Mouse (Mus musculus) stomach, postnatal 0 days (tissue): ENCODE measurements around the gene Trafd1. TPM values are rescaled to one million over a fixed set of nuclear protein-coding genes. Genes with fewer than 3 reads are reported as not detected.
A peak's percentile ranks its signal among the peaks of the same experiment; 100 is the strongest.

ENCODE experiments used
- ATAC-seq: fragments of 200-750 bp; cut with Nextera tagmentation; 2 replicates; pipeline ENCODE4 v1.8.0; 2017; ENCODE audit not compliant: low FRiP score, low TSS enrichment
- DNase-seq: peaks from one replicate; pipeline ENCODE4 v3.0.0-alpha.2; 2016; ENCODE audit warnings: low spot score
- H3K27ac ChIP-seq: fragments of 300-500 bp; sonication (generic); replicated peaks from 2 replicates; pipeline ENCODE4 v1.5.1; 2014; ENCODE audit warnings: mild to moderate bottlenecking, control low read depth
- H3K27me3 ChIP-seq: fragments of 300-500 bp; sonication (generic); 2 replicates; pipeline ENCODE4 v1.6.1; 2014; ENCODE audit warnings: low read length; ENCODE audit not compliant: control insufficient read depth, insufficient read depth
- H3K36me3 ChIP-seq: fragments of 300-500 bp; sonication (generic); 2 replicates; pipeline ENCODE4 v1.6.1; 2014; ENCODE audit warnings: low read length, mixed read lengths; ENCODE audit not compliant: control insufficient read depth, insufficient read depth
- H3K4me1 ChIP-seq: fragments of 300-500 bp; sonication (generic); replicated peaks from 2 replicates; pipeline ENCODE4 v1.6.1; 2014; ENCODE audit warnings: antibody characterized with exemption; ENCODE audit not compliant: control insufficient read depth, insufficient read depth
- H3K4me2 ChIP-seq: fragments of 300-500 bp; sonication (generic); replicated peaks from 2 replicates; pipeline ENCODE4 v1.6.1; 2014; ENCODE audit warnings: low read depth, mild to moderate bottlenecking, control low read depth, moderate library complexity
- H3K4me3 ChIP-seq: fragments of 300-500 bp; sonication (generic); 2 replicates; pipeline ENCODE4 v1.5.1; 2014; ENCODE audit warnings: low read depth, low read length, control low read depth
- H3K9ac ChIP-seq: fragments of 300-500 bp; sonication (generic); 2 replicates; pipeline ENCODE4 v1.6.1; 2014; ENCODE audit warnings: mild to moderate bottlenecking, low read length, control low read depth, mixed read lengths
- H3K9me3 ChIP-seq: fragments of 300-500 bp; sonication (generic); 2 replicates; pipeline ENCODE4 v1.6.1; 2016; ENCODE audit warnings: low read length; ENCODE audit not compliant: control insufficient read depth
- CTCF ChIP-seq: IDR thresholded peaks from 2 replicates; pipeline ENCODE4 v1.5.1; 2016; ENCODE audit warnings: antibody characterized with exemption, low read depth, mild to moderate bottlenecking, moderate library complexity
- EP300 ChIP-seq: optimal IDR thresholded peaks from 2 replicates; pipeline ENCODE3; 2016; ENCODE audit warnings: antibody characterized with exemption
- WGBS: fragments of 180-500 bp; shearing (Covaris S2); extraction: QIAGEN DNeasy Blood & Tissue Kit; methylation state at CpG from one replicate; pipeline ENCODE4 v1.1.7; 2014; 5-methylcytosine and 5-hydroxymethylcytosine counted together
- polyA plus RNA-seq: library from polyadenylated mRNA; unstranded; fragments of >200 nt; fragmentation: Nextera tagmentation; extraction: Ambion mirVana; gene quantifications from 2 replicates; pipeline ENCODE4 v1.2.1, GENCODE M21; 2015

The Trafd1 gene
- polyA plus RNA-seq, 1 experiment from 2014 or later: 57.2 TPM

- WGBS: 75% methylated on average over 16 of the region's 16 CpGs
These were observed 18.8 kb downstream of the Trafd1 start for GRCm38 (mm10) chr5:121366449-121367225.

GRCm38 (mm10) chr5:121363441-121363840 is 22.0 kb downstream of the Trafd1 start:
- TF ChIP-seq EP300 (no peak), CTCF (no peak)
- Histone ChIP-seq H3K27me3 (no peaks in the 10 kb centered on the region), H3K4me1 (no peaks in the 10 kb centered on the region), H3K27ac (no peak overlapping the region), H3K9ac (no peak overlapping the region), H3K4me2 (no peak overlapping the region), H3K9me3 (no peaks in the 10 kb centered on the region), H3K4me3 (no peak overlapping the region), H3K36me3 (peaks cover 44% of the 10 kb centered on the region)
- WGBS: 85% methylated on average over 7 of the region's 7 CpGs
- ATAC-seq (no peak), DNase-seq (no peak)

More at GRCm38 (mm10) chr5:121366449-121367225, 18.8 kb downstream of the Trafd1 start:
- H3K27ac ChIP-seq: no peak overlapping the region
- no peaks in the 10 kb centered on the region for H3K9me3 ChIP-seq
- no peak overlapping the region for H3K4me2 ChIP-seq
- TF ChIP-seq CTCF (no peak), EP300 (no peak)
- H3K27me3 ChIP-seq: no peaks in the 10 kb centered on the region
- peaks cover 27% of the 10 kb centered on the region for H3K36me3 ChIP-seq
- no peak overlapping the region for H3K4me3 ChIP-seq
- DNase-seq (no peak), ATAC-seq (no peak)
- H3K9ac ChIP-seq: no peak overlapping the region
- no peaks in the 10 kb centered on the region for H3K4me1 ChIP-seq

- ATAC-seq (no peak), DNase-seq (no peak)
- no peak overlapping the region for H3K9ac ChIP-seq
- no peak overlapping the region for H3K4me2 ChIP-seq
- no peak overlapping the region for H3K27ac ChIP-seq
- no peaks in the 10 kb centered on the region for H3K9me3 ChIP-seq
- WGBS: 87% methylated on average over 5 of the region's 5 CpGs
- no peaks in the 10 kb centered on the region for H3K27me3 ChIP-seq
- H3K4me3 ChIP-seq: no peak overlapping the region
- no peaks in the 10 kb centered on the region for H3K4me1 ChIP-seq
- peaks cover 50% of the 10 kb centered on the region for H3K36me3 ChIP-seq
- TF ChIP-seq EP300 (no peak), CTCF (no peak)
These were observed 23.7 kb downstream of the Trafd1 start for GRCm38 (mm10) chr5:121361696-121362095.

- Histone ChIP-seq H3K9ac (no peak overlapping the region), H3K27me3 (no peaks in the 10 kb centered on the region), H3K9me3 (no peaks in the 10 kb centered on the region), H3K27ac (no peak overlapping the region), H3K4me2 (no peak overlapping the region), H3K4me3 (no peak overlapping the region), H3K36me3 (peaks cover 40% of the 10 kb centered on the region), H3K4me1 (no peaks in the 10 kb centered on the region)
- ATAC-seq (peak; percentile 67), DNase-seq (peak; percentile 71)
- TF ChIP-seq CTCF (no peak), EP300 (no peak)
- 60% methylated on average over 9 of the region's 9 CpGs for WGBS
These were observed 26.2 kb downstream of the Trafd1 start for GRCm38 (mm10) chr5:121359229-121359628.

- Histone ChIP-seq H3K4me2 (no peak overlapping the region), H3K4me3 (no peak overlapping the region), H3K27ac (no peak overlapping the region), H3K27me3 (no peaks in the 10 kb centered on the region), H3K9me3 (no peaks in the 10 kb centered on the region), H3K4me1 (no peaks in the 10 kb centered on the region), H3K36me3 (peaks cover 39% of the 10 kb centered on the region), H3K9ac (no peak overlapping the region)
- DNase-seq (no peak), ATAC-seq (no peak)
- TF ChIP-seq CTCF: no peak
- no peak for TF ChIP-seq EP300
- WGBS: 96% methylated on average over 8 of the region's 8 CpGs
These were observed 41.4 kb downstream of the Trafd1 start for GRCm38 (mm10) chr5:121343997-121344396.

- Histone ChIP-seq H3K36me3 (peaks cover 37% of the 10 kb centered on the region), H3K9me3 (no peaks in the 10 kb centered on the region), H3K9ac (no peak overlapping the region), H3K4me3 (no peak overlapping the region), H3K27ac (no peak overlapping the region), H3K4me1 (no peaks in the 10 kb centered on the region), H3K4me2 (no peak overlapping the region), H3K27me3 (no peaks in the 10 kb centered on the region)
- DNase-seq (no peak), ATAC-seq (no peak)
- TF ChIP-seq CTCF (no peak), EP300 (no peak)
- 83% methylated on average over 11 of the region's 11 CpGs for WGBS
These were observed 42.9 kb downstream of the Trafd1 start for GRCm38 (mm10) chr5:121342490-121342889.
